Mouse (Mus musculus): ENCODE measurements around the gene Tsnaxip1. TPM values are rescaled to one million over a fixed set of nuclear protein-coding genes. Genes with fewer than 3 reads are reported as not detected.

The Tsnaxip1 gene
- polyA plus RNA-seq, 1 experiment = 137 TPM

- no peaks in the 10 kb centered on the region for H3K36me3 ChIP-seq (ENCODE audit: control insufficient read depth, insufficient read depth, low read length)
- no peaks in the 10 kb centered on the region for H3K27me3 ChIP-seq (ENCODE audit: control insufficient read depth, insufficient read depth, low read length)
- H3K27ac ChIP-seq (ENCODE audit: control insufficient read depth, insufficient read depth, low read depth, low read length) = no peak overlapping the region
- H3K4me1 ChIP-seq (ENCODE audit: control insufficient read depth, insufficient read depth, low read length) = peaks cover 3% of the 10 kb centered on the region
- TF ChIP-seq CTCF (IDR thresholded peaks at IDR 0.05; ENCODE audit: control insufficient read depth, insufficient read depth, insufficient replicate concordance, low read depth, low read length) (no peak), POLR2A (IDR thresholded peaks at IDR 0.05; ENCODE audit: control insufficient read depth, low read depth, low read length) (no peak)
- H3K4me3 ChIP-seq (ENCODE audit: control insufficient read depth, low read depth, low read length) = no peak overlapping the region
Observed at GRCm38 (mm10) chr8:105794009-105794598, 33.4 kb upstream of the Tsnaxip1 start.

- H3K4me1 ChIP-seq (ENCODE audit: control insufficient read depth, insufficient read depth, low read length) = peaks cover 3% of the 10 kb centered on the region
- TF ChIP-seq CTCF (IDR thresholded peaks at IDR 0.05; ENCODE audit: control insufficient read depth, insufficient read depth, insufficient replicate concordance, low read depth, low read length) = no peak
- TF ChIP-seq POLR2A (IDR thresholded peaks at IDR 0.05; ENCODE audit: control insufficient read depth, low read depth, low read length) = no peak
- no peak overlapping the region for H3K27ac ChIP-seq (ENCODE audit: control insufficient read depth, insufficient read depth, low read depth, low read length)
- H3K4me3 ChIP-seq (ENCODE audit: control insufficient read depth, low read depth, low read length) = no peak overlapping the region
- H3K27me3 ChIP-seq (ENCODE audit: control insufficient read depth, insufficient read depth, low read length) = no peaks in the 10 kb centered on the region
- no peaks in the 10 kb centered on the region for H3K36me3 ChIP-seq (ENCODE audit: control insufficient read depth, insufficient read depth, low read length)
Observed at GRCm38 (mm10) chr8:105795785-105796184, 31.7 kb upstream of the Tsnaxip1 start.

- H3K36me3 ChIP-seq (ENCODE audit: control insufficient read depth, insufficient read depth, low read length) = no peaks in the 10 kb centered on the region; the same call in 1 of the 2 replicates
- H3K4me1 ChIP-seq (ENCODE audit: control insufficient read depth, insufficient read depth, low read length) = peaks cover 3% of the 10 kb centered on the region
- TF ChIP-seq CTCF (IDR thresholded peaks at IDR 0.05; ENCODE audit: control insufficient read depth, insufficient read depth, insufficient replicate concordance, low read depth, low read length) (no peak), POLR2A (IDR thresholded peaks at IDR 0.05; ENCODE audit: control insufficient read depth, low read depth, low read length) (no peak)
- H3K27ac ChIP-seq (ENCODE audit: control insufficient read depth, insufficient read depth, low read depth, low read length) = no peak overlapping the region
- no peaks in the 10 kb centered on the region for H3K27me3 ChIP-seq (ENCODE audit: control insufficient read depth, insufficient read depth, low read length)
- no peak overlapping the region for H3K4me3 ChIP-seq (ENCODE audit: control insufficient read depth, low read depth, low read length)
Observed at GRCm38 (mm10) chr8:105798408-105798807, 29.1 kb upstream of the Tsnaxip1 start.

GRCm38 (mm10) chr8:105799091-105799812, 28.3 kb upstream of the Tsnaxip1 start:
- peaks cover 3% of the 10 kb centered on the region for H3K4me1 ChIP-seq (ENCODE audit: control insufficient read depth, insufficient read depth, low read length)
- no peak overlapping the region for H3K4me3 ChIP-seq (ENCODE audit: control insufficient read depth, low read depth, low read length)
- no peaks in the 10 kb centered on the region for H3K27me3 ChIP-seq (ENCODE audit: control insufficient read depth, insufficient read depth, low read length)
- no peak overlapping the region for H3K27ac ChIP-seq (ENCODE audit: control insufficient read depth, insufficient read depth, low read depth, low read length)
- no peak for TF ChIP-seq CTCF (IDR thresholded peaks at IDR 0.05; ENCODE audit: control insufficient read depth, insufficient read depth, insufficient replicate concordance, low read depth, low read length)
- TF ChIP-seq POLR2A (IDR thresholded peaks at IDR 0.05; ENCODE audit: control insufficient read depth, low read depth, low read length) = no peak
- H3K36me3 ChIP-seq (ENCODE audit: control insufficient read depth, insufficient read depth, low read length) = no peaks in the 10 kb centered on the region; the same call in 1 of the 2 replicates

- no peak for TF ChIP-seq CTCF (IDR thresholded peaks at IDR 0.05; ENCODE audit: control insufficient read depth, insufficient read depth, insufficient replicate concordance, low read depth, low read length)
- no peak for TF ChIP-seq POLR2A (IDR thresholded peaks at IDR 0.05; ENCODE audit: control insufficient read depth, low read depth, low read length)
- no peaks in the 10 kb centered on the region for H3K27me3 ChIP-seq (ENCODE audit: control insufficient read depth, insufficient read depth, low read length)
- no peak overlapping the region for H3K27ac ChIP-seq (ENCODE audit: control insufficient read depth, insufficient read depth, low read depth, low read length)
- no peak overlapping the region for H3K4me3 ChIP-seq (ENCODE audit: control insufficient read depth, low read depth, low read length)
- H3K36me3 ChIP-seq (ENCODE audit: control insufficient read depth, insufficient read depth, low read length) = no peaks in the 10 kb centered on the region; the same call in 1 of the 2 replicates
- peaks cover 3% of the 10 kb centered on the region for H3K4me1 ChIP-seq (ENCODE audit: control insufficient read depth, insufficient read depth, low read length)
Observed at GRCm38 (mm10) chr8:105801153-105801904, 26.2 kb upstream of the Tsnaxip1 start.

- Histone ChIP-seq H3K4me1 (ENCODE audit: control insufficient read depth, insufficient read depth, low read length) (no peaks in the 10 kb centered on the region; the same call in 1 of the 2 replicates), H3K4me3 (ENCODE audit: control insufficient read depth, low read depth, low read length) (no peak overlapping the region), H3K27ac (ENCODE audit: control insufficient read depth, insufficient read depth, low read depth, low read length) (no peak overlapping the region), H3K36me3 (ENCODE audit: control insufficient read depth, insufficient read depth, low read length) (no peaks in the 10 kb centered on the region; the same call in 1 of the 2 replicates), H3K27me3 (ENCODE audit: control insufficient read depth, insufficient read depth, low read length) (no peaks in the 10 kb centered on the region)
- no peak for TF ChIP-seq CTCF (IDR thresholded peaks at IDR 0.05; ENCODE audit: control insufficient read depth, insufficient read depth, insufficient replicate concordance, low read depth, low read length)
- TF ChIP-seq POLR2A (IDR thresholded peaks at IDR 0.05; ENCODE audit: control insufficient read depth, low read depth, low read length) = no peak
Observed at GRCm38 (mm10) chr8:105804797-105805196, 22.7 kb upstream of the Tsnaxip1 start.

- no peaks in the 10 kb centered on the region; the same call in 1 of the 2 replicates for H3K36me3 ChIP-seq (ENCODE audit: control insufficient read depth, insufficient read depth, low read length)
- H3K4me3 ChIP-seq (ENCODE audit: control insufficient read depth, low read depth, low read length) = no peak overlapping the region
- no peak for TF ChIP-seq CTCF (IDR thresholded peaks at IDR 0.05; ENCODE audit: control insufficient read depth, insufficient read depth, insufficient replicate concordance, low read depth, low read length)
- TF ChIP-seq POLR2A (IDR thresholded peaks at IDR 0.05; ENCODE audit: control insufficient read depth, low read depth, low read length) = no peak
- no peak overlapping the region for H3K27ac ChIP-seq (ENCODE audit: control insufficient read depth, insufficient read depth, low read depth, low read length)
- H3K4me1 ChIP-seq (ENCODE audit: control insufficient read depth, insufficient read depth, low read length) = no peaks in the 10 kb centered on the region
- H3K27me3 ChIP-seq (ENCODE audit: control insufficient read depth, insufficient read depth, low read length) = no peaks in the 10 kb centered on the region
Observed at GRCm38 (mm10) chr8:105805346-105805745, 22.2 kb upstream of the Tsnaxip1 start.
